Mouse (Mus musculus) kidney, embryonic 14.5 days (tissue): ENCODE results near the gene Trp53bp2. TPM values are rescaled to one million over a fixed set of nuclear protein-coding genes. Genes with fewer than 3 reads are reported as not detected.

Experiments used
- ATAC-seq: fragments of 200-750 bp; cut with Nextera tagmentation; 2 replicates; pipeline ENCODE4 v1.8.0; 2017; ENCODE audit warnings: moderate number of reproducible peaks, mild to moderate bottlenecking, moderate TSS enrichment, moderate library complexity; ENCODE audit not compliant: low FRiP score, low TSS enrichment
- H3K27ac ChIP-seq: fragments of 300-500 bp; sonication (generic); 2 replicates; pipeline ENCODE4 v1.5.1; 2014; ENCODE audit warnings: low read depth, mild to moderate bottlenecking, low read length, moderate library complexity, mixed read lengths
- H3K27me3 ChIP-seq: fragments of 300-500 bp; sonication (generic); 2 replicates; pipeline ENCODE4 v1.6.1; 2014; ENCODE audit warnings: mild to moderate bottlenecking, low read length; ENCODE audit not compliant: control insufficient read depth, insufficient read depth
- H3K36me3 ChIP-seq: fragments of 300-500 bp; sonication (generic); 2 replicates; pipeline ENCODE4 v1.6.1; 2014; ENCODE audit warnings: low read length, mixed read lengths; ENCODE audit not compliant: control insufficient read depth, insufficient read depth
- H3K4me1 ChIP-seq: fragments of 300-500 bp; sonication (generic); 2 replicates; pipeline ENCODE4 v1.6.1; 2014; ENCODE audit warnings: low read length, mixed read lengths; ENCODE audit not compliant: control insufficient read depth, insufficient read depth
- H3K4me2 ChIP-seq: fragments of 300-500 bp; sonication (generic); replicated peaks from 2 replicates; pipeline ENCODE4 v1.6.1; 2014; ENCODE audit warnings: low read depth, mild to moderate bottlenecking, low read length
- H3K4me3 ChIP-seq: fragments of 300-500 bp; sonication (generic); 2 replicates; pipeline ENCODE4 v1.5.1; 2014; ENCODE audit warnings: mild to moderate bottlenecking, low read length
- H3K9ac ChIP-seq: fragments of 300-500 bp; sonication (generic); 2 replicates; pipeline ENCODE4 v1.6.1; 2014; ENCODE audit warnings: low read depth, mild to moderate bottlenecking, low read length, moderate library complexity
- H3K9me3 ChIP-seq: fragments of 300-500 bp; sonication (generic); 2 replicates; pipeline ENCODE4 v1.6.1; 2016; ENCODE audit warnings: low read length; ENCODE audit not compliant: control insufficient read depth
- WGBS: fragments of 180-500 bp; shearing (Covaris S2); extraction: QIAGEN DNeasy Blood & Tissue Kit; methylation state at CpG from one replicate; pipeline ENCODE4 v1.1.7; 2014; 5-methylcytosine and 5-hydroxymethylcytosine counted together
- polyA plus RNA-seq: library from polyadenylated mRNA; unstranded; fragments of >200 nt; fragmentation: Nextera tagmentation; extraction: Ambion mirVana; gene quantifications from 2 replicates; pipeline ENCODE4 v1.2.1, GENCODE M21; 2014

Gene Trp53bp2
- polyA plus RNA-seq, 1 experiment from 2014 or later, result 32.4 TPM

GRCm38 (mm10) chr1:182377519-182377918 is 31.5 kb upstream of the Trp53bp2 start:
- Histone ChIP-seq H3K9me3 (no peaks in the 10 kb centered on the region), H3K9ac (no peak overlapping the region), H3K4me3 (no peak overlapping the region), H3K27ac (no peak overlapping the region), H3K4me1 (no peaks in the 10 kb centered on the region), H3K36me3 (no peaks in the 10 kb centered on the region), H3K27me3 (no peaks in the 10 kb centered on the region), H3K4me2 (no peak overlapping the region)
- 90% methylated on average over 6 of the region's 6 CpGs for WGBS
- ATAC-seq, result no peak

GRCm38 (mm10) chr1:182378205-182378835 is 30.7 kb upstream of the Trp53bp2 start:
- Histone ChIP-seq H3K9me3 (no peaks in the 10 kb centered on the region), H3K4me1 (no peaks in the 10 kb centered on the region), H3K27ac (no peak overlapping the region), H3K27me3 (no peaks in the 10 kb centered on the region), H3K4me3 (no peak overlapping the region), H3K9ac (no peak overlapping the region), H3K4me2 (no peak overlapping the region), H3K36me3 (no peaks in the 10 kb centered on the region)
- ATAC-seq, result no peak
- 70% methylated on average over 11 of the region's 11 CpGs for WGBS

GRCm38 (mm10) chr1:182378876-182379275 is 30.1 kb upstream of the Trp53bp2 start:
- no peaks in the 10 kb centered on the region for H3K27me3 ChIP-seq
- no peak overlapping the region for H3K9ac ChIP-seq
- H3K4me2 ChIP-seq, result no peak overlapping the region
- no peaks in the 10 kb centered on the region for H3K9me3 ChIP-seq
- H3K27ac ChIP-seq, result no peak overlapping the region
- 83% methylated on average over 7 of the region's 7 CpGs for WGBS
- no peaks in the 10 kb centered on the region for H3K4me1 ChIP-seq
- no peaks in the 10 kb centered on the region for H3K36me3 ChIP-seq
- no peak for ATAC-seq
- no peak overlapping the region for H3K4me3 ChIP-seq

- no peak overlapping the region for H3K9ac ChIP-seq
- H3K9me3 ChIP-seq, result no peaks in the 10 kb centered on the region
- no peaks in the 10 kb centered on the region for H3K4me1 ChIP-seq
- 80% methylated on average over 7 of the region's 7 CpGs for WGBS
- no peak overlapping the region for H3K4me3 ChIP-seq
- H3K27me3 ChIP-seq, result no peaks in the 10 kb centered on the region
- no peaks in the 10 kb centered on the region for H3K36me3 ChIP-seq
- H3K27ac ChIP-seq, result no peak overlapping the region
- H3K4me2 ChIP-seq, result no peak overlapping the region
- ATAC-seq, result no peak
Measured at GRCm38 (mm10) chr1:182380683-182381082, 28.3 kb upstream of the Trp53bp2 start.

- ATAC-seq, result no peak
- Histone ChIP-seq H3K27ac (no peak overlapping the region), H3K27me3 (no peaks in the 10 kb centered on the region), H3K9me3 (no peaks in the 10 kb centered on the region), H3K4me1 (no peaks in the 10 kb centered on the region), H3K4me3 (no peak overlapping the region), H3K9ac (no peak overlapping the region), H3K36me3 (no peaks in the 10 kb centered on the region), H3K4me2 (no peak overlapping the region)
- WGBS, result 72% methylated on average over 3 of the region's 3 CpGs
Measured at GRCm38 (mm10) chr1:182381327-182381726, 27.6 kb upstream of the Trp53bp2 start.

- Histone ChIP-seq H3K27ac (no peak overlapping the region), H3K27me3 (no peaks in the 10 kb centered on the region), H3K9me3 (no peaks in the 10 kb centered on the region), H3K9ac (no peak overlapping the region), H3K4me1 (no peaks in the 10 kb centered on the region), H3K4me2 (no peak overlapping the region), H3K4me3 (no peak overlapping the region), H3K36me3 (no peaks in the 10 kb centered on the region)
- 75% methylated on average over 9 of the region's 9 CpGs for WGBS
- no peak for ATAC-seq
Measured at GRCm38 (mm10) chr1:182383096-182383495, 25.9 kb upstream of the Trp53bp2 start.

- no peak for ATAC-seq
- no peaks in the 10 kb centered on the region for H3K36me3 ChIP-seq
- no peaks in the 10 kb centered on the region for H3K4me1 ChIP-seq
- H3K9ac ChIP-seq, result no peak overlapping the region
- H3K9me3 ChIP-seq, result no peaks in the 10 kb centered on the region
- no peak overlapping the region for H3K4me3 ChIP-seq
- no peak overlapping the region for H3K4me2 ChIP-seq
- 88% methylated on average over 8 of the region's 8 CpGs for WGBS
- H3K27ac ChIP-seq, result no peak overlapping the region
- no peaks in the 10 kb centered on the region for H3K27me3 ChIP-seq
Measured at GRCm38 (mm10) chr1:182386449-182386848, 22.5 kb upstream of the Trp53bp2 start.

- no peak for ATAC-seq
- H3K36me3 ChIP-seq, result no peaks in the 10 kb centered on the region
- no peak overlapping the region for H3K9ac ChIP-seq
- no peak overlapping the region for H3K27ac ChIP-seq
- 42% methylated on average over 4 of the region's 4 CpGs for WGBS
- H3K4me2 ChIP-seq, result no peak overlapping the region
- H3K4me3 ChIP-seq, result no peak overlapping the region
- no peaks in the 10 kb centered on the region for H3K4me1 ChIP-seq
- no peaks in the 10 kb centered on the region for H3K9me3 ChIP-seq
- no peaks in the 10 kb centered on the region for H3K27me3 ChIP-seq
Measured at GRCm38 (mm10) chr1:182388729-182389128, 20.2 kb upstream of the Trp53bp2 start.

- Histone ChIP-seq H3K27me3 (no peaks in the 10 kb centered on the region), H3K4me1 (peaks cover 5% of the 10 kb centered on the region; the same call in 1 of the 2 replicates), H3K9ac (no peak overlapping the region), H3K9me3 (no peaks in the 10 kb centered on the region), H3K27ac (no peak overlapping the region), H3K4me3 (no peak overlapping the region), H3K36me3 (no peaks in the 10 kb centered on the region), H3K4me2 (no peak overlapping the region)
- no peak for ATAC-seq
- 49% methylated on average over 8 of the region's 8 CpGs for WGBS
Measured at GRCm38 (mm10) chr1:182398171-182398570, 10.8 kb upstream of the Trp53bp2 start.
